Mouse (Mus musculus) stomach, embryonic 14.5 days (tissue): ENCODE measurements around the gene Gm7173. TPM values are rescaled to one million over a fixed set of nuclear protein-coding genes. Genes with fewer than 3 reads are reported as not detected.

Experiments
- ATAC-seq: fragments of 200-750 bp; cut with Nextera tagmentation; 2 replicates; pipeline ENCODE4 v1.8.0; 2017; ENCODE audit warnings: low read depth, moderate TSS enrichment; ENCODE audit not compliant: insufficient number of reproducible peaks, insufficient read depth, low FRiP score
- H3K27ac ChIP-seq: fragments of 300-500 bp; sonication (generic); 2 replicates; pipeline ENCODE4 v1.5.1; 2014; ENCODE audit warnings: mild to moderate bottlenecking, low read length, moderate library complexity, mixed read lengths
- H3K27me3 ChIP-seq: fragments of 300-500 bp; sonication (generic); 2 replicates; pipeline ENCODE4 v1.6.1; 2014; ENCODE audit warnings: low read length, control low read depth, mixed read lengths; ENCODE audit not compliant: control insufficient read depth, insufficient read depth
- H3K36me3 ChIP-seq: fragments of 300-500 bp; sonication (generic); 2 replicates; pipeline ENCODE4 v1.6.1; 2014; ENCODE audit warnings: mild to moderate bottlenecking, control low read depth, low read length, moderate library complexity, mixed read lengths; ENCODE audit not compliant: control insufficient read depth, insufficient read depth
- H3K4me1 ChIP-seq: fragments of 300-500 bp; sonication (generic); 2 replicates; pipeline ENCODE4 v1.6.1; 2014; ENCODE audit warnings: low read length, control low read depth, mixed read lengths; ENCODE audit not compliant: control insufficient read depth, insufficient read depth
- H3K4me2 ChIP-seq: fragments of 300-500 bp; sonication (generic); replicated peaks from 2 replicates; pipeline ENCODE4 v1.6.1; 2014; ENCODE audit warnings: low read depth, low read length, control low read depth
- H3K4me3 ChIP-seq: fragments of 300-500 bp; sonication (generic); 2 replicates; pipeline ENCODE4 v1.5.1; 2014; ENCODE audit warnings: low read depth, low read length, control low read depth
- H3K9ac ChIP-seq: fragments of 300-500 bp; sonication (generic); replicated peaks from 2 replicates; pipeline ENCODE4 v1.6.1; 2014; ENCODE audit warnings: low read depth, mild to moderate bottlenecking, control low read depth, low read length, moderate library complexity, mixed read lengths
- H3K9me3 ChIP-seq: fragments of 300-500 bp; sonication (generic); 2 replicates; pipeline ENCODE4 v1.6.1; 2016; ENCODE audit warnings: low read depth, low read length, control low read depth; ENCODE audit not compliant: control insufficient read depth
- WGBS: fragments of 180-500 bp; shearing (Covaris S2); extraction: QIAGEN DNeasy Blood & Tissue Kit; methylation state at CpG from one replicate; pipeline ENCODE4 v1.1.7; 2014; 5-methylcytosine and 5-hydroxymethylcytosine counted together
- polyA plus RNA-seq: library from polyadenylated mRNA; unstranded; fragments of >200 nt; fragmentation: Nextera tagmentation; extraction: Ambion mirVana; gene quantifications from 2 replicates; pipeline ENCODE4 v1.2.1, GENCODE M21; 2014

Gm7173 gene
- polyA plus RNA-seq: 0.55 and 0.64 TPM in 2 replicates

GRCm38 (mm10) chrX:79516977-79517645, at the start of gene Gm7173:
Gene Gm7173, minus strand, starts transcription at chrX:79517285.
- H3K9ac ChIP-seq: no peak within 1 kb of the TSS
- no peaks in the 10 kb centered on the region for H3K4me1 ChIP-seq
- no peaks in the 10 kb centered on the region for H3K36me3 ChIP-seq
- H3K4me2 ChIP-seq: peak within 1 kb of the TSS; percentile 47
- H3K9me3 ChIP-seq: no peaks in the 10 kb centered on the region
- WGBS: 23% methylated on average over 23 of the region's 23 CpGs
- H3K4me3 ChIP-seq: peak within 1 kb of the TSS; percentile 28
- no peaks in the 10 kb centered on the region for H3K27me3 ChIP-seq
- peak; percentile 46; the same call in 1 of the 2 replicates for ATAC-seq
- no peak within 1 kb of the TSS for H3K27ac ChIP-seq

- 73% methylated on average over 1 of the region's 1 CpGs for WGBS
- Histone ChIP-seq H3K27me3 (no peaks in the 10 kb centered on the region), H3K27ac (no peak overlapping the region), H3K9me3 (no peaks in the 10 kb centered on the region), H3K36me3 (no peaks in the 10 kb centered on the region), H3K9ac (no peak overlapping the region), H3K4me2 (peak overlapping the region; percentile 47), H3K4me3 (peak overlapping the region; percentile 28), H3K4me1 (no peaks in the 10 kb centered on the region)
- no peak for ATAC-seq
Measured at GRCm38 (mm10) chrX:79517646-79518016, 546 bp upstream of the Gm7173 start.

- no peak overlapping the region for H3K9ac ChIP-seq
- no peaks in the 10 kb centered on the region for H3K36me3 ChIP-seq
- no peaks in the 10 kb centered on the region for H3K9me3 ChIP-seq
- H3K4me2 ChIP-seq: no peak overlapping the region
- no peaks in the 10 kb centered on the region for H3K4me1 ChIP-seq
- no peak for ATAC-seq
- H3K4me3 ChIP-seq: no peak overlapping the region
- H3K27ac ChIP-seq: no peak overlapping the region
- H3K27me3 ChIP-seq: no peaks in the 10 kb centered on the region
Measured at GRCm38 (mm10) chrX:79316790-79317189, 200.3 kb downstream of the Gm7173 start.

Other genes starting within 250 kb of the Gm7173 start
- gene Mageb16, start 154.2 kb upstream of the Gm7173 start, polyA plus RNA-seq: 0.22 and 0.34 TPM in 2 replicates